In the genomic region with DNA sequence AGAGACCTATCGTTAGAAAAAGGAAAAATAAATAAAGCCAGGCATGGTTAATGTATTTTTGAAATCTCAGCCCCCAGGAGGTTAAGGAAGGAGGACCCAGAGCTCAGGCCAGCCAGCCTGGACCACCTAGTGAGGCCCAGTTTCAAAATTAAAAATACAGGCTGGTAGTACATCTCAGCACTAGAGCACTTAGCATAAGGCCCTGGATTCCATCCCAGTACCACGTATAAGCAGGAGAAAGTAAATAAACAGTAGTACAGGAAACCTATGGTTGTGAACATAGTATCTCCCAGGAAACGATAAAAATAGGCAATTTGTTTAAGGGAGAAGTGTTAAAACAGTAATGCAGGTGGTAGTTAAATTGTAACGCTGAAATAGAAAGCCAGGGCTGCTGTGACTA, we compare ENCODE assay signal across 1 mouse cellular context.
TF ChIP-seq lines count a peak whose summit lies in the region.

No protein-coding gene starts in this region.

TF ChIP-seq in myocyte, 11 proteins besides CTCF, POLR2A, EP300 and RAD21 (continued from another document):
- no peak for TF ChIP-seq TCF3 (IDR thresholded peaks at IDR 0.05; ENCODE audit: insufficient read length, low read depth)
- no peak for TF ChIP-seq POLR2AphosphoS2 (IDR thresholded peaks at IDR 0.05; ENCODE audit: insufficient read length, low read depth)
- no peak for TF ChIP-seq MYOG (IDR thresholded peaks at IDR 0.05; ENCODE audit: control insufficient read depth in 1 of 3, insufficient read depth in 1 of 3, insufficient read length in 2 of 3, low read depth in 2 of 3)
- no peak for TF ChIP-seq MAX (IDR thresholded peaks at IDR 0.05; ENCODE audit: low read depth)
- no peak for TF ChIP-seq TCF12 (IDR thresholded peaks at IDR 0.05; ENCODE audit: insufficient read depth, poor library complexity, severe bottlenecking)
- no peak for TF ChIP-seq USF1 (IDR thresholded peaks at IDR 0.05; ENCODE audit: low read depth)
